Mouse (Mus musculus) frontal cortex, adult 2 months (tissue): Measurements from ENCODE around the gene Tob1. TPM values are rescaled to one million over a fixed set of nuclear protein-coding genes. Genes with fewer than 3 reads are reported as not detected.

Experiments used
- DNase-seq, 2 experiments: peaks; one replicate each; pipeline ENCODE4 v3.0.0; 2022; ENCODE audit warnings: low spot score in 1 of 2; ENCODE audit errors: extremely low spot score in 1 of 2
- polyA plus RNA-seq: library from polyadenylated mRNA; depleted of rRNA; stranded (reverse); fragments of >200 nt; gene quantifications from 2 replicates; pipeline ENCODE4 v1.2.3, GENCODE M21; 2012; rRNA removed

Tob1 gene
- polyA plus RNA-seq, 1 experiment, result 45.5 TPM

DNA sequence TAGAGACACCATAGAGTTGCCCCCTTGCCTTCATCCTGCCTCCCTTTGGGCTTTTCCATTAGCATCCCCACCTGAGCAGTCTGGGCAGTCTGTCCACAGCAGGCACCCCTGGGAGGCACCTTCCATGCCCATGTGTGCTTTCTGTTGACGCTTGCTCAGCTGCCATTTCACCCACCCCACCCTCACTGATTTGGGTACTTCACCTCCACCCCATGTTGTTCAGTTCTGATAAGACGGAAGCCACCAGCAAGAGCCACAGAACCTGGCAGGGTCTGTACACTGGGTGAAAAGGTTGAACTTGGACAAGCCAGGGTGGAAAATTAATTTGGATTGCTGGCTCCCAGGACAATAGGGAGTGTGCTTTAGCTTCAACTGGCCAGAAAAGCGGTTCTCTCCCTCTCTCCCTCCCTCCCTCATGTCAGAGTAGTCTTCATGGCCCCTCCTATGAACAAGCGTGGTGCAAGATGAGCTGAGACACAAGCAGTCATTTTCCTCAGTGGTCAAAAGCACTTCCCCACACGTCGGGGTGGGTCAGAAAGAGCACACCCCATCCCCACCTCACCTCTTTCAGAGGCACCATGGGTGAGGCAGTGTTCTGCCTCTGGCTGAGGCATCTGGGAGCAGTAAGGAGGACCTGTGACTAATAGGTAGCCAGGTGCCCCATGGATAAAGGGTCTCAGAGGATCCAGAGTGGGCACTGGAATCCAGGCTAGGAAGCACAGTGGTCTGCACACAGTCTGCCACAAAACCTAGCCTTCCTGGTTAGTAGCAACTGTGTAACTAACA lies 50.5 kb downstream of the Tob1 start:
- DNase-seq, result no peak

Other genes starting within 250 kb of the Tob1 start
- 71.9 and 76.2 TPM in 2 replicates for gene Gm20390, start 243.2 kb upstream of the Tob1 start, polyA plus RNA-seq
- gene Nme1, start 242.9 kb upstream of the Tob1 start, polyA plus RNA-seq, result 282 and 284 TPM in 2 replicates
- 127 and 139 TPM in 2 replicates for gene Spag9, start 215.4 kb upstream of the Tob1 start, polyA plus RNA-seq
- 1.2 and 1.3 TPM in 2 replicates for gene Wfikkn2, start 34.6 kb downstream of the Tob1 start, polyA plus RNA-seq
- gene Gm21885, start 70.4 kb downstream of the Tob1 start, polyA plus RNA-seq, result not detected in 2 replicates
- 181 and 209 TPM in 2 replicates for gene Luc7l3, start 110.5 kb downstream of the Tob1 start, polyA plus RNA-seq
- gene Ankrd40, start 116.5 kb downstream of the Tob1 start, polyA plus RNA-seq, result 138 and 164 TPM in 2 replicates
- 1.9 and 2.5 TPM in 2 replicates for gene Abcc3, start 181.5 kb downstream of the Tob1 start, polyA plus RNA-seq